Comparison of ENCODE assay signal across 30 mouse cellular contexts in genomic region chr6:126337711-126338110, GRCm38 (mm10).
"Had no signal": no experiment of that assay in that cellular context is flagged by ENCODE, and none has a peak within 500 bp of the region (broad histone marks: within the 10 kb centered on the region; RNA-seq: fewer than 3 reads in every experiment).

No protein-coding gene starts in this region.

- DNase-seq: heart, postnatal 10 days; heart, postnatal 14 days; heart, postnatal 36 days; heart, postnatal 4 days; kidney, adult 11 months; kidney, adult 18-20 months; kidney, adult 2 months; kidney, adult 8-10 months; kidney, adult 9 months; kidney, postnatal 10 days; kidney, postnatal 14 days; kidney, postnatal 25 days; kidney, postnatal 36 days; kidney, postnatal 4 days; layer of hippocampus, adult 9-11 months; layer of hippocampus, postnatal 36 days had no signal

- H3K4me1 ChIP-seq: heart, embryonic 12.5 days; heart, embryonic 13.5 days; heart, embryonic 15.5 days; hindbrain, embryonic 10.5 days; hindbrain, embryonic 12.5 days; hindbrain, embryonic 13.5 days; intestine, embryonic 15.5 days; kidney, embryonic 15.5 days had no signal

- H3K27me3 ChIP-seq: heart, embryonic 12.5 days; heart, embryonic 13.5 days; heart, embryonic 15.5 days; hindbrain, embryonic 12.5 days; hindbrain, embryonic 13.5 days; hindbrain, embryonic 15.5 days; intestine, embryonic 15.5 days; kidney, embryonic 15.5 days had no signal

- H3K27ac ChIP-seq: heart, embryonic 13.5 days; heart, embryonic 15.5 days; hindbrain, embryonic 10.5 days; hindbrain, embryonic 12.5 days; hindbrain, embryonic 13.5 days; hindbrain, embryonic 14.5 days; hindbrain, embryonic 15.5 days; hindbrain, postnatal 0 days; intestine, embryonic 15.5 days; kidney, embryonic 15.5 days; kidney, postnatal 0 days; layer of hippocampus, adult 2 months; left cerebral cortex, adult 2 months had no signal

- H3K4me3 ChIP-seq: heart, embryonic 12.5 days; heart, embryonic 13.5 days; heart, embryonic 15.5 days; hindbrain, embryonic 10.5 days; hindbrain, embryonic 12.5 days; hindbrain, embryonic 13.5 days; hindbrain, embryonic 15.5 days; intestine, embryonic 15.5 days; kidney, embryonic 15.5 days; layer of hippocampus, adult 2 months; left cerebral cortex, adult 2 months had no signal
